Mouse (Mus musculus) macrophage (primary cell): ENCODE data around the gene Ptcd1. TPM values are rescaled to one million over a fixed set of nuclear protein-coding genes. Genes with fewer than 3 reads are reported as not detected.
"Not testable (repeated sequence)": the region's sequence is repeated elsewhere in the genome, so short reads cannot be mapped to it uniquely, and the experiment has no call there.

Source experiments
- H3K27ac ChIP-seq: fragments of 350-480 bp; formaldehyde crosslinking; 2 replicates; pipeline ENCODE4 v1.9.0; 2021
- H3K36me3 ChIP-seq: fragments of 350-480 bp; formaldehyde crosslinking; 2 replicates; pipeline ENCODE4 v1.9.0; 2021; ENCODE audit errors: inconsistent target
- H3K4me3 ChIP-seq: fragments of 350-480 bp; formaldehyde crosslinking; 2 replicates; pipeline ENCODE4 v1.9.0; 2021; ENCODE audit errors: inconsistent target
- H3K79me2 ChIP-seq: fragments of 350-480 bp; formaldehyde crosslinking; 2 replicates; pipeline ENCODE4 v1.9.0; 2021; ENCODE audit errors: inconsistent target
- WGBS: methylation state at CpG from one replicate; pipeline ENCODE4 v1.1.7; 2026; ENCODE audit warnings: inconsistent platforms; ENCODE audit not compliant: missing documents; 5-methylcytosine and 5-hydroxymethylcytosine counted together
- polyA plus RNA-seq: library from polyadenylated mRNA; stranded (reverse); fragments of 250-400 nt; gene quantifications from 3 replicates; pipeline ENCODE4 v1.2.4, GENCODE M21; 2018; ENCODE audit warnings: inconsistent platforms

The Ptcd1 gene
- polyA plus RNA-seq, 1 experiment from 2014 or later = 8.9 TPM

DNA sequence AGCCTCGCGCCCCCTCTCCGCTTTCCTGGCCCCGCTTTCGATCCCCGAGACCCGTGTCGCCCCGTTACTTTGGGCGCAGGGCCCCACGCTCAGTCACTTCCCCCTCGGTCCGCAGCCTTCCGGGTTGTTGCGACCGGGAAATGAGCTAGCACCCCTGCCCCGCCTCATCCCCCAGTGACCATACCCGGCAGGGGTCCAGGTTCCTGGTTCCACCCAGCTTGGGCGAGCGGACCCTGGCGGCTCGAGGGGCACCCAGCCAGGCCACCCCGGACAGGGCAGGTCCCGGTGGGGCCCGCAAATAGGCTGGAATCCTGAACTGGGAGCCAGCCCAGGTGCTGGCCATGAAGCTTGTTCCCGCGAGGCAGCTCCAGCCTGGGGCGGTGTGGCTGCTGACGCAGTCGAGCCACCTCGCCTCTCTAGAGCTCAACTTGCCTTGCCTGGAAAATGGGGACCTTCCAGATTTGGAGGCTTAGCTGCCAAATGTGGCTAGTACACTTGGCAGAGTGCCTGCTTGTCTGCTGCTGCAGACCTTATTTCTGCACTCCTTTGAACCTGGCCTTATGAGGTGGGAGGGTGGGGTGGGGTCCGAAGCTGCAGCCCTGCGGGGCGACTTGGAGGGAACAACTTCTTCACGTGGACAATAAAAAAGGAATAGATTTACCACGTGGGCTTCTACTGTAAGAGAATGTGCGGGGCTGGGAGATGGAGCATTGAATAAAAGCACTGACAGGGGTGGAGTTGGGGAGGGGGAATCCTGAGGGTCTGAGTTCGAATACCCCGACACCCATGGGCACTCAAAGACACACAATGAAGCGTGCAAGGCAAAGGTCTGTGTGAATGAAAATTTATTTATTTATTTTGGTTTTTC lies 52.1 kb downstream of the Ptcd1 start:
- WGBS = 4% methylated on average over 40 of the region's 40 CpGs
- H3K27ac ChIP-seq = peak overlapping the region; percentile 99
- H3K4me3 ChIP-seq = peak overlapping the region; percentile 84
- H3K36me3 ChIP-seq = peaks cover 26% of the 10 kb centered on the region; the same call in 1 of the 2 replicates
- H3K79me2 ChIP-seq = peaks cover 54% of the 10 kb centered on the region

DNA sequence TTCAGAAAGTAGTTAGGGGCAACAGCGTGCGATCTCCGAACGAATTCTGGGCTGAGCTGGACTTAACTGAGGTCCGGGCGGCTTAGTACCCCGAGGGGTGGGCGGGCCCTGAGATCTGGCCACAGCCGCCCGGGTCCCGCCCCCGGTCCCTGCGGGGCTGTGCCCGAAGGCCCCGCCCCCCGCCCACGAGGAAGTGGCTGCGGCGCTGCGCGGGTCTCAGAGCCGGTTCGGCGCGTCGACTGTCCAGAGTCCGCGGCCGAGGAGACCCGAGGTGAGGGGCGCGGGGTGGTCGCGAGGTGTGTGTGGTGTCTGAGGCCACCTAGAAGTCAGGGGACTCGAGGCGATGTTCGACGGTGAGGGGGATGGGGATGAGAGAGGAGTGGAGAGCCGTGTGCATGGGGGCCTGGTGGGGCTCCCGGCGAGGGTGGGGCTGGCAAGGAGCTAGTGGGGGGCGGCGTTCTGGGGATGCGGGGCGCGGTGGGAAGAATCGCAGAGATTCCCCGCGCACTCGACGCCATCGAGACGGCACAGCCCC lies 52.8 kb downstream of the Ptcd1 start, which contains the start of gene Arpc1b:
Arpc1b (plus strand) TSS at position 145 of the 535 bp plus-strand sequence.
- WGBS = under 1% methylated on average over 42 of the region's 53 CpGs
- H3K4me3 ChIP-seq = peak within 1 kb of the TSS; percentile 84
- H3K36me3 ChIP-seq = peaks cover 33% of the 10 kb centered on the region
- peaks cover 47% of the 10 kb centered on the region for H3K79me2 ChIP-seq
- H3K27ac ChIP-seq = peak within 1 kb of the TSS; percentile 99

DNA sequence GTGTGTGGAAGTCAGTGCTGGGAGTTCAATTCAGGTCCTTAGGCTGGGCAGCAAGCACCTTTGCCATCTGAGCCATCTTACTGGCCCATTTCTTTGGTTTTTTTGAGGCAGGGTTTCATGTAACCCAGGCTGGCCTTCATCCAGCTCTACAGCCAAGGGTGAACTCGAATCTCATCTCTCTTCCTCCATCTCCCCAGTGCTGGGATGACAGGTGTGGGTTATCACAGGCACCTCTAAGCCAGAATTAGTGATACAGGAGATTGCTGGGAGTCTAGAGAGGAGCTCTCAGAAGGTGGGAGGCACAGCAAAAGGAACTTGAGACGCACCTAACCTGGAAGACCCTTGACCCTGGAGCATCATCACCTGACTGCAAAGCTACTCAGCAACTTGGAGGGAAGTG lies 53.5 kb downstream of the Ptcd1 start:
- H3K36me3 ChIP-seq = peaks cover 37% of the 10 kb centered on the region
- 35% methylated on average over 2 of the region's 2 CpGs for WGBS

DNA sequence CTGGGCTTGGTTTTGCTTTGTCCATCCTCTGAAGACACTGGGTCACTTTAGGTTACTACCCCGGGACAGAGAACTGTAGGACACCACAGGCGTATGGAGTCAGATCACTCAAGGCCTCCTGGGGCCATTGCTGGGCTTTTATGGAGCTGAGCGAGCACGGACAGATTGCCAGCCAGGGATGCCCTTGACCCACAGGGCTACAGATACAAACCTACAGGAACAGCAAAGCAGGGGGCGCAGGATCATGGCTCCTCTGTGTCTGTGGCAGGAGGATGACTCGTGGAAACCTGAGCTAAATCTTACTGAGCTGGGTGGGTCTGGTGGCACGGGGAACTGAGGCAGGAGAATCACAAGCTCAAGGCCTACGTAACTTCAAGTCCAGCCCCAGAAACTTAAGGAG lies 54.3 kb downstream of the Ptcd1 start:
- 92% methylated on average over 8 of the region's 8 CpGs for whole genome bisulfite sequencing
- Histone ChIP-seq H3K27ac (no peak overlapping the region), H3K4me3 (no peak overlapping the region), H3K36me3 (peaks cover 37% of the 10 kb centered on the region), H3K79me2 (peaks cover 32% of the 10 kb centered on the region)

More for the DNA sequence above, 53.5 kb downstream of the Ptcd1 start:
- Histone ChIP-seq H3K79me2 (peaks cover 40% of the 10 kb centered on the region), H3K4me3 (peak overlapping the region; percentile 28; the same call in 1 of the 2 replicates), H3K27ac (peak overlapping the region; percentile 55)

DNA sequence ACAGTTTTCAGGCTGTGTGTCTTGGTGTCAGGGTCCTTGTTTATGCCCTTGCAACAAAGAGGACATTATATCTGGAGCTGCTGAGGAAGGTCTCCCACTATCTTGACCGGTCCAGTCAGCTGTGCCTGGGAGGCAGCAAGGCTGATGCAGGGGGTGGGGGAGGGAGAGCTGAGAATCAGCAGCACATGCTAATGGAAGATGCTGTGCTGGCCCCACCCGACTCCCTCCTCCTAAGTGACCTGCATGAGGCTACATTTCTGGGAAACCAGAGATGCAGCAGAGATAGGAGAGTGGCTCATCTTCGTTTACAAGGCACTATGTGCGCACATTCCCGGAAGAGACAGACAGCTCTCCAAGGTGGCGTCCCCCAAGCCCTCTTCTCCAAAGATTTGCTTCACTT lies 56.5 kb downstream of the Ptcd1 start:
- 96% methylated on average over 6 of the region's 6 CpGs for WGBS
- no peak overlapping the region for H3K27ac ChIP-seq

DNA sequence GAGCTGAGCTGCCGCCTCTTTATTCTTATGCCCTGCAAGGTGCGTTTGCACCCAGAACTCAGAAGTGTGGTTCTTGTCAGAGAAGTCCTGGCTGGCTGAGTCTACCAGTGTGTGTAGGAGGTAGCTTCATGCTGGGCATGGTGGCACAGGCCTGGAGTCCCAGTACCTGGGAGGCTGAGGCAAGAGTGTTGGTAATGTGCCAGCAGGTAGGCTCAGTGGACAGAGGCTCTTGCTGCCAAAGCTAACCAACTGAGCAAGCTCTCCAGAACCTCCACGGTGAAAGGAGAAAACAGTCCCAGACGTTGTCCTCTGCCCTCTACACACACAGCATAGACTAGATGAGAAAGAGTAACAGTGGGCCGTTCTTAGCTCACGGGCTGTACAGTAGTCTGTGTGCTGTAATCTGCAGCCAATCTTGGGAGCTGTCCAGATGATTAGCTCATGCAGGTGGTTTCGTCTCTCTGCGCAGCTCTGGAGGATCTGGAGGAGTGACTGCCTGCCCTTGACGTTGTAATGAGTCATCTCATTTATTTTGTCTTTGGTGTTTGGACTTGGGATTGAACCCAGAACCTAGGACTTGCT lies 61.1 kb downstream of the Ptcd1 start:
- H3K27ac ChIP-seq = no peak overlapping the region
- H3K79me2 ChIP-seq = no peaks in the 10 kb centered on the region
- WGBS = 88% methylated on average over 9 of the region's 9 CpGs
- H3K4me3 ChIP-seq = no peak overlapping the region
- peaks cover 77% of the 10 kb centered on the region for H3K36me3 ChIP-seq

More for the DNA sequence above, 56.5 kb downstream of the Ptcd1 start:
- Histone ChIP-seq H3K79me2 (peaks cover 12% of the 10 kb centered on the region), H3K4me3 (no peak overlapping the region), H3K36me3 (peaks cover 45% of the 10 kb centered on the region)

DNA sequence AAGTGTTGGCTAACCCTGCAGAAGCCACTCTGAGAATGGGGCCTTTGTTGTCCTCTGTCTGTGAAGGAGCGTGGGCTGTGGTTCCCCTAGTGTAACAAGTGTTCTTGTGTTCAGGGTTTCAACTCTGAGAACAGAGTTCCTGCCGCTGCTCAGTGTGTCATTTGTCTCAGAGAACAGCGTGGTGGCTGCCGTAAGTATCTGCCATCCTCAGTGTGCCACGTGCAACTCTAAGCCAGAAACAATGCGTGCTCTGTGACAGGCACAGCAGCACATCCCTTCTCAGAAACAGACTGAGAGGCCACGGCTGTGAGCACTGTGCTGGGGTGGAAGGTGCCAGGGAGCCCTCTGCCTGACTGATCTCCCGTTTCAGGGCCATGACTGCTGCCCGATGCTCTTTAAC lies 62.6 kb downstream of the Ptcd1 start:
- Histone ChIP-seq H3K36me3 (peaks cover 76% of the 10 kb centered on the region), H3K4me3 (no peak overlapping the region), H3K27ac (no peak overlapping the region), H3K79me2 (no peaks in the 10 kb centered on the region)
- WGBS = 89% methylated on average over 9 of the region's 9 CpGs

DNA sequence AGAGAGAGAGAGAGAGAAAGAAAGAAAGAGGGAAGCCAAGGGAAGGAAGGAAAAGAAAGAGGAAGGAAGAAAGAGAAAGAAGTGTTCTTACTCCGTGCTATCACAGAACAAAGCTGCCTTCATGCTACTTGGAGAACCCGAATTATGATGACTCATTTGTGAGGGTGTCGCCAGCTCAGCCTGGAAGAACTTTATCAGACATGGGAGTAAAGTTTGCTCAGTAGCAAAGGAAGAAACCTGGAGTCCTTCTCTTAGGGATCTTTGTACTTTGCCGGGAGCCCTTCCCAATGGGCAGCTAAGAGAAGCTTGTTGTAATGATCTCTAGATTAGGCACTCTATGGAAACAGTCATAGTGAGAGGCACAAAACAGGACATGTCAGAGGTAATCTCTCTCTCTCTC lies 64.2 kb downstream of the Ptcd1 start:
- 44% methylated on average over 4 of the region's 4 CpGs for WGBS
- Histone ChIP-seq H3K36me3 (peaks cover 64% of the 10 kb centered on the region), H3K79me2 (no peaks in the 10 kb centered on the region), H3K4me3 (no peak overlapping the region), H3K27ac (no peak overlapping the region)

DNA sequence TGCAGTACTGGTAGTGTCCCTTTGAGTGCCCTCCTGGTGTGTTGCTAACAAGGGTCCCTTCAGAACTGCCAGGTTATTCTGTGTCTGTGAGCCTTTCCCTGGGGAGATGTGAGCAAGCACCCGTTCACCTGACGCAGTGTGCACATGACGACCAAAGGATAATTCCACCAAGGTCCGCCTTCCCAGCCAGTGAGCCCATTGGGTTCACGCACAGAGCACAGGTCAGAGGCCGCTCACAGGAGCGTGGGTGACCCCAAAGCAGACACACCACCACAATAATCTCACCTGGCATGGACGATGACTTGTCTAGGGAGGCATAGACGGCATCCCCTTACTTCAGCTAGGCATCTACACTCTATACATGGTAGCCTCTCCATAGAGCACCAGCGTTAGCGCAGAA lies 65.5 kb downstream of the Ptcd1 start:
- peaks cover 69% of the 10 kb centered on the region for H3K36me3 ChIP-seq
- not testable (repeated sequence) for H3K4me3 ChIP-seq, H3K27ac ChIP-seq, H3K79me2 ChIP-seq
- 94% methylated on average over 7 of the region's 11 CpGs for WGBS

DNA sequence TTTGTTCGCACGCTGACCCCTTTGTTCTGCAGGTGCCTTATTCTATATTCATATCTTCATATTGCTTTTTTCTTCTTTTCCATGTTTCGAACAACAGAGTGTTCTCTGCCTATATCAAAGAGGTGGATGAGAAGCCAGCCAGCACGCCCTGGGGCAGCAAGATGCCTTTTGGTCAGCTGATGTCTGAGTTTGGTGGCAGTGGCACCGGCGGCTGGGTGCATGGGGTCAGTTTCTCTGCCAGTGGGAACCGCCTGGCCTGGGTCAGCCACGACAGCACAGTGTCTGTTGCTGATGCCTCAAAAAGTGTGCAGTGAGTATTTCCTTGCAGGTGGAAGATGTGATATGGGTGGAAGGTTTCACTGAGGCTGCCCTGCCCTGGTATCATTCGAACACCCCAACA lies 65.9 kb downstream of the Ptcd1 start:
- Histone ChIP-seq H3K36me3 (peaks cover 69% of the 10 kb centered on the region), H3K4me3 (no peak overlapping the region), H3K79me2 (no peaks in the 10 kb centered on the region), H3K27ac (no peak overlapping the region)
- 96% methylated on average over 8 of the region's 9 CpGs for WGBS

DNA sequence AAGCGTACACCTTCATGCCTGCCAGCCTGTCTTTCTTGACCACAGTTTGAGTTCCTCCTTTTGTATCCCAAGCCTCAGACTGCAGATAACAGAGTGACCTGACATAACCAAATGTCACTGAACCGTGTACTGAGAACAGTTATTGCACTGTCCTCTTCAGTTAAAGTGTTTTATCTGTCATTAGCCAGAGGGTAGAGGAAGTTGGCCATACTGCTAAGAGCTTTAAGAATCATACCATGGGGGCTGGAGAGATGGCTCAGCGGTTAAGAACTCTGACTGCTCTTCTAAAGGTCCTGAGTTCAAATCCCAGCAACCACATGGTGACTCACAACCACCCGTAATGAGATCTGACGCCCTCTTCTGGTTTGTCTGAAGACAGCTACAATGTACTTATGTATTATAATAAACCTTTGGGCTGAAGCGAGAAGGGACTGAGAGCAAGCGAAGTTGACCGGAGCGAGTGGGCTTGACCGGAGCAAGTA lies 68.5 kb downstream of the Ptcd1 start:
- H3K79me2 ChIP-seq = no peaks in the 10 kb centered on the region
- 72% methylated on average over 10 of the region's 10 CpGs for WGBS
- peaks cover 58% of the 10 kb centered on the region for H3K36me3 ChIP-seq
- no peak overlapping the region for H3K4me3 ChIP-seq
- no peak overlapping the region for H3K27ac ChIP-seq

Other genes starting within 250 kb of the Ptcd1 start
- 11.3 to 16.6 TPM (median 16.6 TPM) in 3 replicates for gene Smurf1, start 201.3 kb downstream of the Ptcd1 start, polyA plus RNA-seq
- not detected in 3 replicates for gene Gm4871, start 134.4 kb downstream of the Ptcd1 start, polyA plus RNA-seq
- gene 1700018F24Rik, start 124.1 kb downstream of the Ptcd1 start, polyA plus RNA-seq = not detected in 3 replicates
- gene Arpc1a, start 83.3 kb downstream of the Ptcd1 start, polyA plus RNA-seq = 37.0 to 93.9 TPM (median 74.8 TPM) in 3 replicates
- not detected in 3 replicates for gene Kpna7, start 83.1 kb downstream of the Ptcd1 start, polyA plus RNA-seq
- 401 to 795 TPM (median 759 TPM) in 3 replicates for gene Arpc1b, start 52.9 kb downstream of the Ptcd1 start, polyA plus RNA-seq
- 39.1 to 134 TPM (median 69.9 TPM) in 3 replicates for gene Pdap1, start 26.9 kb downstream of the Ptcd1 start, polyA plus RNA-seq
- 133 to 160 TPM (median 139 TPM) in 3 replicates for gene Bud31, start 26.7 kb downstream of the Ptcd1 start, polyA plus RNA-seq
- gene Cpsf4, start 105 bp upstream of the Ptcd1 start, polyA plus RNA-seq = 12.2 to 17.6 TPM (median 16.5 TPM) in 3 replicates
- 102 to 214 TPM (median 189 TPM) in 3 replicates for gene Atp5j2, start 25.0 kb upstream of the Ptcd1 start, polyA plus RNA-seq
- 5.3 to 8.3 TPM (median 7.4 TPM) in 3 replicates for gene Zkscan14, start 34.8 kb upstream of the Ptcd1 start, polyA plus RNA-seq
- 4.0 to 4.8 TPM (median 4.2 TPM) in 3 replicates for gene Zkscan5, start 37.5 kb upstream of the Ptcd1 start, polyA plus RNA-seq
- gene Zfp655, start 64.6 kb upstream of the Ptcd1 start, polyA plus RNA-seq = 34.3 to 40.2 TPM (median 37.0 TPM) in 3 replicates
- 8.7 to 9.0 TPM (median 8.9 TPM) in 3 replicates for gene Zscan25, start 113.4 kb upstream of the Ptcd1 start, polyA plus RNA-seq
- not detected in 3 replicates for gene Cyp3a57, start 178.2 kb upstream of the Ptcd1 start, polyA plus RNA-seq